Mouse (Mus musculus) ES-Bruce4 (cell line): ENCODE measurements around the gene Arl4c. TPM values are rescaled to one million over a fixed set of nuclear protein-coding genes. Genes with fewer than 3 reads are reported as not detected.

Experiments used
- H3K27ac ChIP-seq: 2 replicates; pipeline ENCODE4 v1.5.1; 2012; ENCODE audit warnings: low read length, inconsistent platforms; ENCODE audit not compliant: insufficient read depth
- H3K27me3 ChIP-seq: 2 replicates; pipeline ENCODE4 v1.6.1; 2012; ENCODE audit warnings: mild to moderate bottlenecking, low read length, inconsistent platforms; ENCODE audit not compliant: control insufficient read depth, poor library complexity, insufficient read depth, severe bottlenecking
- H3K36me3 ChIP-seq: 2 replicates; pipeline ENCODE4 v1.6.1; 2012; ENCODE audit warnings: inconsistent platforms, mild to moderate bottlenecking, low read length, moderate library complexity; ENCODE audit not compliant: control insufficient read depth, poor library complexity, insufficient read depth, severe bottlenecking
- H3K4me1 ChIP-seq: one replicate; pipeline ENCODE4 v1.8.1; 2011; ENCODE audit warnings: low read length; ENCODE audit not compliant: control insufficient read depth, insufficient read depth
- H3K4me3 ChIP-seq: 2 replicates; pipeline ENCODE4 v1.5.1; 2011; ENCODE audit warnings: low read depth, mild to moderate bottlenecking, low read length
- H3K9ac ChIP-seq: 2 replicates; pipeline ENCODE4 v1.6.1; 2012; ENCODE audit warnings: low read depth, mild to moderate bottlenecking, inconsistent platforms; ENCODE audit not compliant: poor library complexity, severe bottlenecking
- H3K9me3 ChIP-seq: replicated peaks from 2 replicates; pipeline ENCODE4 v1.6.1; 2012; ENCODE audit warnings: mild to moderate bottlenecking, low read length, inconsistent platforms; ENCODE audit not compliant: control insufficient read depth, poor library complexity, insufficient read depth, severe bottlenecking
- CTCF ChIP-seq: IDR thresholded peaks from one replicate; pipeline ENCODE4 v1.8.1; 2011; ENCODE audit warnings: low read depth, low read length
- EP300 ChIP-seq: IDR thresholded peaks from 2 replicates; pipeline ENCODE4 v1.6.1; 2011; ENCODE audit warnings: low read depth, low read length; ENCODE audit not compliant: insufficient read depth
- POLR2A ChIP-seq: IDR thresholded peaks from one replicate; pipeline ENCODE4 v1.8.1; 2011; ENCODE audit warnings: low read length; ENCODE audit not compliant: insufficient read depth
- polyA plus RNA-seq: library from polyadenylated mRNA; stranded (reverse); fragments of >200 nt; gene quantifications from 2 replicates; pipeline ENCODE4 v1.2.4, GENCODE M21; 2011; ENCODE audit warnings: low read depth; ENCODE audit not compliant: missing spikeins, insufficient read depth, insufficient read length

The Arl4c gene
- polyA plus RNA-seq, 1 experiment: 108 TPM

DNA sequence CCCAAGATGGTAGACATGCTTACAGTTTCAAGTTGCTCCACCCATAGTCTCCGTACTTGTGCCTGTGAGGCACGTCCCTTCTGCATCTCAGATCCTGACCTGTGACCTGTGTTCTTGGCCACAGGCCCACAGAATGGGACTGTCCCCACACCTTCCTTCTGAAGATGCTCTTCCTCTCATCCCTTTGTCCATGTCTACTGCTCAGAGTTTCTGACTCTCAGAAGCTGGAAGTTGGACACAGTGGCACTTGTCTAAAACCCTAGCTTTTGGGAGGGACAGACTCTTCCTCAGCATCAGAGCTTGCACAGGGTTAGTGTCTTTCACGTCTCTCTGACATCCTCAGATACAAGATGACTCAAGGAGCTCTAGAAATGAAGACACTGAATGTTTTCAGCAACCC is 6.2 kb upstream of the Arl4c start:
- Histone ChIP-seq H3K9ac (no peak overlapping the region), H3K4me3 (no peak overlapping the region), H3K9me3 (no peaks in the 10 kb centered on the region), H3K4me1 (peaks cover 1% of the 10 kb centered on the region), H3K27ac (no peak overlapping the region), H3K36me3 (no peaks in the 10 kb centered on the region), H3K27me3 (no peaks in the 10 kb centered on the region)
- TF ChIP-seq POLR2A: no peak
- TF ChIP-seq CTCF: no peak
- no peak for TF ChIP-seq EP300

DNA sequence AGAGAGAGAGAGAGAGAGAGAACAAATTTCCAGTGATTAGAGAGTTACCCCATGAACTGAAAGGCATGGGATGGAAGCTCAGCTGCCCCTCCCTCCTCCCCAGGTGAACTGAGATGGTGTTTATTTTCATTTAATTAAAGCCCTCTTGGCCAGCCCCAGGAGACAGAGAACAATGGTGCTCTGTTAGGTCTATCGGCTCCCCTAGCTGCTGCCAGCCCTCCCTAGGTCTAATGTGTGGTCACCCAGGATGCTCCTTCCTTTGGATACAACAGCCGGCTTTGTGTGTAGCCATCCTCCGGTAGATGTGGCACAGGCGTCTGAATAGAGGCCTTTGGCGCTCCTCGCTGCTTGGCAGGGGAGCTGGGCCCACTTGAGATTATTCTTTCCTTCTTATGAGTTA is 5.5 kb upstream of the Arl4c start:
- Histone ChIP-seq H3K4me3 (no peak overlapping the region), H3K9ac (no peak overlapping the region), H3K36me3 (no peaks in the 10 kb centered on the region), H3K27me3 (no peaks in the 10 kb centered on the region), H3K27ac (no peak overlapping the region), H3K4me1 (peaks cover 1% of the 10 kb centered on the region), H3K9me3 (no peaks in the 10 kb centered on the region)
- TF ChIP-seq POLR2A (no peak), CTCF (no peak), EP300 (no peak)

DNA sequence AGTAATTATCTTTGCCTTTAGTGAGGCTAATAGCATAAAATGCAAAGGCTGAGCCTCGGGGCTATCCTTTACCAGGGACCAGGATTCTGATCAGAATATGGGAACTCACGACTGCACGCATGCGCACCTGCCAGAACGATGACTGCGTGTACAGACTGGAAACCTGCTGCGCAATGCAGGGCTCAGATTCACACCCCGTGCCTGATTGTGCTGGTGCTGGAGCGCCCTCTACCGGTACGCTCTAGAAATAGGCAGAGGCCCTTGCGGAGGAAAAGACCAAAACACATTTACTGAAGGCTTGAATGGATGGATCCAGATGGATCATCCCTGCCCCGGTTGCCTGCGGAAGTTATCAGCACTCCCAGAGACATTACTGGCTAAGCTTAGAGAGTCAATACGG is 3.8 kb upstream of the Arl4c start:
- Histone ChIP-seq H3K27me3 (no peaks in the 10 kb centered on the region), H3K9me3 (no peaks in the 10 kb centered on the region), H3K4me3 (peak overlapping the region; percentile 33), H3K36me3 (no peaks in the 10 kb centered on the region), H3K4me1 (peaks cover 1% of the 10 kb centered on the region), H3K27ac (no peak overlapping the region), H3K9ac (0 out of 2 replicates have a peak overlapping the region, but pooled peaks have one; percentile 4)
- TF ChIP-seq CTCF (peak; percentile 99), POLR2A (no peak), EP300 (peak; percentile 69)

DNA sequence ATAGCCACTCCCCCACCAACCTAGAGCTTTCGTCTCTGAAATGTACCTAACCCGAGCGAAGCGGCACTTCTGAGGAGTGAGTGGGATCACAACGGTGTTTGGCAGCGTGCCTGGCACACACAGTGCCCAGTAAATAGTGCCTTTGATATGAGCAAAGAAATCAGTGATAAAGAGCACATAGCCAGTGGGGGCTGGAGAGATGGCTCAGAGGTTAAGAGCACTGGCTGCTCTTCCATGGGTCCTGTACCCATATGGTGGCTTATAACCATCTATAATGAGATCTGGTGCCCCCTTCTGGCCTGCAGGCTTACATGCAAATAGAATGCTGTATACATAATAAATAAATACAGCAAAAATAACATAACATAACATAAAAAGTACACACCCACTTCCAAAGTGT is 3.0 kb upstream of the Arl4c start:
- Histone ChIP-seq H3K36me3 (no peaks in the 10 kb centered on the region), H3K27ac (no peak overlapping the region), H3K9ac (no peak overlapping the region), H3K27me3 (no peaks in the 10 kb centered on the region), H3K4me3 (no peak overlapping the region), H3K9me3 (no peaks in the 10 kb centered on the region), H3K4me1 (peaks cover 1% of the 10 kb centered on the region)
- no peak for TF ChIP-seq EP300
- peak; percentile 23 for TF ChIP-seq CTCF
- TF ChIP-seq POLR2A: no peak

GRCm38 (mm10) chr1:88700961-88701861 is 810 bp downstream of the Arl4c start:
- TF ChIP-seq POLR2A: no peak
- no peak for TF ChIP-seq EP300
- no peak for TF ChIP-seq CTCF
- Histone ChIP-seq H3K9me3 (no peaks in the 10 kb centered on the region), H3K9ac (peak overlapping the region; percentile 83), H3K27me3 (no peaks in the 10 kb centered on the region), H3K27ac (no peak overlapping the region), H3K4me1 (peaks cover 1% of the 10 kb centered on the region), H3K36me3 (no peaks in the 10 kb centered on the region), H3K4me3 (peak overlapping the region; percentile 92)
